11 mouse cellular contexts compared by ENCODE assay signal in the genomic region with DNA sequence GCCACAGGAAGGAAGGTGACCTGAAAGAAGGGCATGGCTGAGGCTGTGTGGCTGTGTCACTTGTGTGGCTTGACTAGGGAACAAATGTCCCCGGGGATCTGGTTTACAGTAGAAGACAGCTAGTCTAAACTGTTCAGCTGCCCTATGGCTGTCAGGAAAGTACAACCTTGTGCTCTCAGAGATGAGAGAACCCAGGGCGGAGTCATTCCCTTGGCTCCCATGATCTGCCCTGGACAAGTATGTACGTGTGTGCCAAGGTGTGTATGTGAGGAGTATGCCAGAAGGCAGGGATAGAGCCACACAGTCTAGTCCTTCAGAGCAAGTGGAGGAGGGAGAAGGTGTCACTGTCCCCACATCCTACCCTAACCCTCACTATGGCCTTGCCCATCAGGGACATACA. TPM values are rescaled to one million over a fixed set of nuclear protein-coding genes. Genes with fewer than 3 reads are reported as not detected.
DNase-seq lines count a peak whose midpoint lies in the region; ATAC-seq and TF ChIP-seq lines count a peak whose summit lies in the region.
"Had no signal": no experiment of that assay in that cellular context is flagged by ENCODE, and none has a peak within 500 bp of the region (broad histone marks: within the 10 kb centered on the region; RNA-seq: fewer than 3 reads in every experiment).

No protein-coding gene starts in this region.

- no peak for TF ChIP-seq RAD21 in MEL (IDR thresholded peaks at IDR 0.05; ENCODE audit: low read depth, low read length)

- peak overlapping the region; percentile 52 for H3K27ac ChIP-seq in kidney, adult 2 months (ENCODE audit: insufficient read depth, low read depth, low read length)
- peak overlapping the region; percentile 84 for H3K27ac ChIP-seq in MEL (ENCODE audit: control insufficient read depth, low read depth, low read length)
- peak overlapping the region; percentile 56 for H3K27ac ChIP-seq in embryonic facial prominence, embryonic 14.5 days (replicated peaks; ENCODE audit: low read depth, low read length)
- H3K27ac ChIP-seq in liver, embryonic 14.5 days = peak overlapping the region; percentile 94
- no peak overlapping the region for H3K27ac ChIP-seq in midbrain, embryonic 11.5 days (ENCODE audit: low read depth, low read length)
- H3K27ac ChIP-seq: midbrain, embryonic 12.5 days had no signal

- TF ChIP-seq EP300 in MEL (IDR thresholded peaks at IDR 0.05; ENCODE audit: low read depth in 1 of 2, low read length in 2 of 2) = no peak
- no peak for TF ChIP-seq EP300 in liver, embryonic 14.5 days (IDR thresholded peaks at IDR 0.05; ENCODE audit: low read depth)

- no peaks in the 10 kb centered on the region for H3K9me3 ChIP-seq in MEL (replicated peaks; ENCODE audit: insufficient read depth, low read length)
- H3K9me3 ChIP-seq in embryonic facial prominence, embryonic 14.5 days (ENCODE audit: control insufficient read depth, low read length) = no peaks in the 10 kb centered on the region
- H3K9me3 ChIP-seq in liver, embryonic 14.5 days (ENCODE audit: control insufficient read depth, low read length) = no peaks in the 10 kb centered on the region
- no peaks in the 10 kb centered on the region for H3K9me3 ChIP-seq in midbrain, embryonic 11.5 days (ENCODE audit: control insufficient read depth, low read length)
- H3K9me3 ChIP-seq: midbrain, embryonic 12.5 days had no signal

- DNase-seq in kidney, adult 2 months = no peak
- DNase-seq in kidney, postnatal 14 days = no peak
- DNase-seq in MEL (ENCODE audit: low read depth, low spot score) = no peak
- no peak for DNase-seq in embryonic facial prominence, embryonic 14.5 days (ENCODE audit: low spot score)
- no peak for DNase-seq in liver, embryonic 14.5 days (ENCODE audit: low read depth in 3 of 3, low spot score in 3 of 3)
- DNase-seq in embryo, embryonic 10.5 days (ENCODE audit: low spot score) = no peak
- DNase-seq in layer of hippocampus, adult 9-10 months (ENCODE audit: low spot score) = no peak
- DNase-seq in midbrain, embryonic 11.5 days (ENCODE audit: low spot score, missing footprints) = no peak
- DNase-seq: cerebellum, adult 18-20 months had no signal

- H3K9ac ChIP-seq in MEL (ENCODE audit: control insufficient read depth, low read depth, low read length, poor library complexity, severe bottlenecking) = no peak overlapping the region
- H3K9ac ChIP-seq in embryonic facial prominence, embryonic 14.5 days (ENCODE audit: low read depth, low read length) = no peak overlapping the region
- H3K9ac ChIP-seq in liver, embryonic 14.5 days (replicated peaks) = peak overlapping the region; percentile 79
- H3K9ac ChIP-seq in midbrain, embryonic 11.5 days (ENCODE audit: low read length) = no peak overlapping the region
- H3K9ac ChIP-seq: midbrain, embryonic 12.5 days had no signal

- 89% methylated on average over 3 of the region's 3 CpGs for WGBS in kidney, adult 2 months
- WGBS in embryonic facial prominence, embryonic 14.5 days = 96% methylated on average over 3 of the region's 3 CpGs
- WGBS in liver, embryonic 14.5 days (ENCODE audit: insufficient replicate concordance) = 63% methylated on average over 3 of the region's 3 CpGs
- WGBS in midbrain, embryonic 11.5 days = 96% methylated on average over 3 of the region's 3 CpGs

- no peaks in the 10 kb centered on the region for H3K79me2 ChIP-seq in MEL (ENCODE audit: control insufficient read depth, insufficient read depth, low read length, poor library complexity)

- TF ChIP-seq POLR2A in kidney, adult 2 months (IDR thresholded peaks at IDR 0.05; ENCODE audit: low read depth, low read length) = no peak
- no peak for TF ChIP-seq POLR2A in MEL (IDR thresholded peaks at IDR 0.05; ENCODE audit: control insufficient read depth in 1 of 2, insufficient read depth in 1 of 2, low read depth in 1 of 2, low read length in 2 of 2, poor library complexity in 1 of 2)

- no peak for TF ChIP-seq CTCF in kidney, adult 2 months (conservative IDR thresholded peaks at IDR 0.05; ENCODE audit: insufficient read depth, insufficient read length, low read depth, low read length)
- no peak for TF ChIP-seq CTCF in MEL (IDR thresholded peaks at IDR 0.05 in 2 of 3, conservative IDR thresholded peaks at IDR 0.05 in 1 of 3; ENCODE audit: control insufficient read depth in 1 of 3, insufficient read depth in 1 of 3, low read depth in 2 of 3, low read length in 3 of 3, poor library complexity in 1 of 3, severe bottlenecking in 1 of 3)
- TF ChIP-seq CTCF in liver, embryonic 14.5 days (IDR thresholded peaks at IDR 0.05; ENCODE audit: low read depth) = no peak

- ATAC-seq in embryonic facial prominence, embryonic 14.5 days (ENCODE audit: low read depth) = no peak
- peak; percentile 36 for ATAC-seq in liver, embryonic 14.5 days (ENCODE audit: insufficient read depth)
- ATAC-seq in midbrain, embryonic 11.5 days (ENCODE audit: low FRiP score) = no peak

- H3K4me2 ChIP-seq in embryonic facial prominence, embryonic 14.5 days (ENCODE audit: low read depth, low read length) = no peak overlapping the region
- peak overlapping the region; percentile 79 for H3K4me2 ChIP-seq in liver, embryonic 14.5 days (ENCODE audit: low read depth)
- no peak overlapping the region for H3K4me2 ChIP-seq in midbrain, embryonic 11.5 days
- H3K4me2 ChIP-seq: midbrain, embryonic 12.5 days had no signal

- no peak overlapping the region for H3K4me3 ChIP-seq in kidney, adult 2 months (ENCODE audit: insufficient read depth, low read depth, low read length)
- H3K4me3 ChIP-seq in MEL (ENCODE audit: control insufficient read depth in 1 of 2, insufficient read depth in 1 of 2, low read depth in 2 of 2, low read length in 2 of 2) = no peak overlapping the region; a peak in 1 of 4 replicates
- H3K4me3 ChIP-seq in embryonic facial prominence, embryonic 14.5 days (ENCODE audit: low read depth, low read length) = no peak overlapping the region
- peak overlapping the region; percentile 41 for H3K4me3 ChIP-seq in liver, embryonic 14.5 days (ENCODE audit: insufficient read depth in 1 of 2, low read depth in 2 of 2, low read length in 2 of 2)
- no peak overlapping the region for H3K4me3 ChIP-seq in midbrain, embryonic 11.5 days (ENCODE audit: low read depth, low read length)
- H3K4me3 ChIP-seq: midbrain, embryonic 12.5 days had no signal

- no peaks in the 10 kb centered on the region for H3K27me3 ChIP-seq in kidney, adult 2 months (replicated peaks; ENCODE audit: control insufficient read depth, insufficient read depth, low read length)
- H3K27me3 ChIP-seq in MEL (ENCODE audit: control insufficient read depth in 1 of 2, insufficient read depth in 2 of 2, low read length in 2 of 2) = no peaks in the 10 kb centered on the region
- H3K27me3 ChIP-seq in embryonic facial prominence, embryonic 14.5 days (replicated peaks; ENCODE audit: control insufficient read depth, insufficient read depth, low read length) = no peaks in the 10 kb centered on the region
- no peaks in the 10 kb centered on the region for H3K27me3 ChIP-seq in liver, embryonic 14.5 days (ENCODE audit: control insufficient read depth, insufficient read depth, low read length)
- no peaks in the 10 kb centered on the region for H3K27me3 ChIP-seq in midbrain, embryonic 11.5 days (ENCODE audit: control insufficient read depth, insufficient read depth, low read length)
- H3K27me3 ChIP-seq: midbrain, embryonic 12.5 days had no signal

- peaks cover 35% of the 10 kb centered on the region for H3K4me1 ChIP-seq in kidney, adult 2 months (ENCODE audit: control insufficient read depth, insufficient read depth, low read length)
- H3K4me1 ChIP-seq in MEL (ENCODE audit: control insufficient read depth in 1 of 2, insufficient read depth in 2 of 2, low read length in 2 of 2) = peaks cover 0 to 49% of the 10 kb centered on the region in 2 experiments; a peak in 3 of 4 replicates
- peaks cover 20% of the 10 kb centered on the region for H3K4me1 ChIP-seq in embryonic facial prominence, embryonic 14.5 days (ENCODE audit: control insufficient read depth, insufficient read depth, low read length)
- H3K4me1 ChIP-seq in liver, embryonic 14.5 days (replicated peaks; ENCODE audit: control insufficient read depth in 2 of 2, insufficient read depth in 2 of 2, low read length in 1 of 2) = peaks cover 43 to 60% of the 10 kb centered on the region in 2 experiments
- 0 out of 2 replicates have a peak, but pooled peaks cover 3% of the 10 kb centered on the region for H3K4me1 ChIP-seq in midbrain, embryonic 11.5 days (ENCODE audit: control insufficient read depth, insufficient read depth, low read length)

- no peaks in the 10 kb centered on the region for H3K36me3 ChIP-seq in kidney, adult 2 months (ENCODE audit: control insufficient read depth, insufficient read depth, low read length)
- peaks cover 0 to 24% of the 10 kb centered on the region in 2 experiments; a peak in 2 of 4 replicates for H3K36me3 ChIP-seq in MEL (ENCODE audit: control insufficient read depth in 1 of 2, insufficient read depth in 2 of 2, low read length in 2 of 2)
- no peaks in the 10 kb centered on the region for H3K36me3 ChIP-seq in embryonic facial prominence, embryonic 14.5 days (ENCODE audit: control insufficient read depth, insufficient read depth, low read length)
- H3K36me3 ChIP-seq in liver, embryonic 14.5 days (replicated peaks; ENCODE audit: control insufficient read depth, insufficient read depth, low read depth) = no peaks in the 10 kb centered on the region
- no peaks in the 10 kb centered on the region for H3K36me3 ChIP-seq in midbrain, embryonic 11.5 days (ENCODE audit: control insufficient read depth, insufficient read depth, low read length)
- H3K36me3 ChIP-seq: midbrain, embryonic 12.5 days had no signal

RNA-seq across cellular contexts. Expression of gene Col18a1, which starts 44.3 kb away (rescaled TPM):
- polyA plus RNA-seq in kidney, adult 2 months (2012; rRNA removed) = 114 and 138 TPM in 2 replicates
- 0.33 and 0.46 TPM in 2 replicates for total RNA-seq in MEL (2012; rRNA removed)
- polyA plus RNA-seq in MEL (2012; ENCODE audit: insufficient read depth in 1 of 2, insufficient read length in 2 of 2, low read depth in 1 of 2, low replicate concordance in 2 of 2, missing spikeins in 1 of 2) = 1 to 10 TPM in 1 of 2 experiments, not detected in 1; 1.3 TPM
- polyA plus RNA-seq in embryonic facial prominence, embryonic 14.5 days (2014; fragmentation: Nextera tagmentation; extraction: Ambion mirVana) = 77.8 and 94.5 TPM in 2 replicates
- polyA plus RNA-seq in liver, embryonic 14.5 days (2012; rRNA removed) = 24.6 and 34.7 TPM in 2 replicates
- 31.4 and 41.2 TPM in 2 replicates for polyA plus RNA-seq in liver, embryonic 14.5 days (2014; fragmentation: Nextera tagmentation; extraction: Ambion mirVana)
- polyA plus RNA-seq in midbrain, embryonic 11.5 days (2014; fragmentation: Nextera tagmentation; extraction: Ambion mirVana) = 46.8 and 52.2 TPM in 2 replicates
- total RNA-seq: neutrophil, adult 5-6 weeks had no signal

RNA-seq across cellular contexts. Expression of gene Pofut2, which starts 48.4 kb away (rescaled TPM):
- polyA plus RNA-seq in kidney, adult 2 months (2012; rRNA removed) = 45.9 and 50.6 TPM in 2 replicates
- total RNA-seq in MEL (2012; rRNA removed) = 13.5 and 20.3 TPM in 2 replicates
- 10 to 100 TPM in 1 of 2 experiments, not detected in 1; 24.5 TPM for polyA plus RNA-seq in MEL (2012; ENCODE audit: insufficient read depth in 1 of 2, insufficient read length in 2 of 2, low read depth in 1 of 2, low replicate concordance in 2 of 2, missing spikeins in 1 of 2)
- 168 and 170 TPM in 2 replicates for polyA plus RNA-seq in embryonic facial prominence, embryonic 14.5 days (2014; fragmentation: Nextera tagmentation; extraction: Ambion mirVana)
- polyA plus RNA-seq in liver, embryonic 14.5 days (2012; rRNA removed) = 12.9 and 14.7 TPM in 2 replicates
- 17.6 and 18.4 TPM in 2 replicates for polyA plus RNA-seq in liver, embryonic 14.5 days (2014; fragmentation: Nextera tagmentation; extraction: Ambion mirVana)
- polyA plus RNA-seq in midbrain, embryonic 11.5 days (2014; fragmentation: Nextera tagmentation; extraction: Ambion mirVana) = 63.6 and 69.7 TPM in 2 replicates

Comparison
In these comparisons a context has a peak if more than half of its experiments do, and no peak if none do; other contexts are left out.
1. H3K4me3 ChIP-seq: peak in liver, embryonic 14.5 days (2 of 2); none in kidney, adult 2 months (single experiment), MEL (0 of 2), embryonic facial prominence, embryonic 14.5 days (single experiment) and midbrain, embryonic 11.5 days (single experiment).
2. RNA of gene Col18a1, which starts 44.3 kb away (polyA plus RNA-seq): 114 to 138 TPM in kidney, adult 2 months, 77.8 to 94.5 TPM in embryonic facial prominence, embryonic 14.5 days, 46.8 to 52.2 TPM in midbrain, embryonic 11.5 days and 24.6 to 41.2 TPM in liver, embryonic 14.5 days; 1.3 TPM in MEL; every median in the first group is over 10 times any median in the second.